Mouse (Mus musculus) forebrain, embryonic 14.5 days (tissue): ENCODE measurements around the gene Myo3b. TPM values are rescaled to one million over a fixed set of nuclear protein-coding genes. Genes with fewer than 3 reads are reported as not detected.
"Not testable (repeated sequence)": the region's sequence is repeated elsewhere in the genome, so short reads cannot be mapped to it uniquely, and the experiment has no call there.

Experiments
- ATAC-seq: fragments of 200-750 bp; cut with Nextera tagmentation; 2 replicates; pipeline ENCODE4 v1.8.0; 2017; ENCODE audit warnings: mild to moderate bottlenecking, moderate library complexity
- DNase-seq: peaks from one replicate; pipeline ENCODE4 v3.0.0-alpha.2; 2015; ENCODE audit warnings: low spot score
- H3K27ac ChIP-seq: fragments of 300-500 bp; sonication (generic); 2 replicates; pipeline ENCODE4 v1.5.1; 2014; ENCODE audit warnings: low read depth, mild to moderate bottlenecking, control low read depth, low read length, moderate library complexity
- H3K27me3 ChIP-seq: fragments of 300-500 bp; sonication (generic); replicated peaks from 2 replicates; pipeline ENCODE4 v1.6.1; 2014; ENCODE audit warnings: low read length, control low read depth, mixed read lengths; ENCODE audit not compliant: control insufficient read depth, insufficient read depth
- H3K36me3 ChIP-seq: fragments of 300-500 bp; sonication (generic); 2 replicates; pipeline ENCODE4 v1.6.1; 2014; ENCODE audit warnings: low read length, control low read depth; ENCODE audit not compliant: control insufficient read depth, insufficient read depth
- H3K4me1 ChIP-seq: fragments of 300-500 bp; sonication (generic); 2 replicates; pipeline ENCODE4 v1.6.1; 2014; ENCODE audit warnings: antibody characterized with exemption, low read length, control low read depth; ENCODE audit not compliant: control insufficient read depth, insufficient read depth
- H3K4me2 ChIP-seq: fragments of 300-500 bp; sonication (generic); 2 replicates; pipeline ENCODE4 v1.6.1; 2014; ENCODE audit warnings: mild to moderate bottlenecking, control low read depth, low read length
- H3K4me3 ChIP-seq: fragments of 300-500 bp; sonication (generic); 2 replicates; pipeline ENCODE4 v1.5.1; 2014; ENCODE audit warnings: low read depth, low read length, control low read depth
- H3K9ac ChIP-seq: fragments of 300-500 bp; sonication (generic); 2 replicates; pipeline ENCODE4 v1.6.1; 2014; ENCODE audit warnings: mild to moderate bottlenecking, low read length, control low read depth, moderate library complexity
- H3K9me3 ChIP-seq: fragments of 300-500 bp; sonication (generic); replicated peaks from 2 replicates; pipeline ENCODE4 v1.6.1; 2016; ENCODE audit warnings: low read length, control low read depth, mixed read lengths; ENCODE audit not compliant: control insufficient read depth
- WGBS: fragments of 180-500 bp; shearing (Covaris S2); extraction: QIAGEN DNeasy Blood & Tissue Kit; methylation state at CpG from one replicate; pipeline ENCODE4 v1.1.7; 2014; 5-methylcytosine and 5-hydroxymethylcytosine counted together
- polyA plus RNA-seq: library from polyadenylated mRNA; unstranded; fragments of >200 nt; fragmentation: Nextera tagmentation; extraction: Ambion mirVana; gene quantifications from 2 replicates; pipeline ENCODE4 v1.2.1, GENCODE M21; 2014

Gene Myo3b
- polyA plus RNA-seq, result 0.09 and 0.17 TPM in 2 replicates

DNA sequence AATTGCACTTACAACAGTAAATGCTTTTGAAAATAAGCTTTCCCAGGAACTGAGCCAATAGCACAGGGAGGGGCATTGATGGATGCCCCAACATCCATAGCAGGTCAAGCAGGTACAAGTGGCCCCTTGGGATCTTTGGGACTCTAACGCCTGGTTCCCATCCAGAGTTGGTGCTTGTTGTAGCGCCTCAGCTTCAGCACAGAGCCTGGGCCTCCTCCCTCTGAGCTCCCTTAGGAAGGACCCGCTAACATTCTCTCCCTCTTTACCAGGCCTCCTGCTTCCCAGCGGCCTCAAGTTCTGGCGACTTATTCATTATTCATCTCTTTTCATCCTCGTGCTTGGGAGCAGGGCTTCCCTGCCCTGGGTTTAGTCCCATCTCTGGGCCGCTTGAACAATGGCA is at the start of gene Myo3b:
Gene Myo3b, plus strand, starts transcription at position 375 of the 400 bp plus-strand sequence.
- no peak within 1 kb of the TSS for H3K27ac ChIP-seq
- H3K36me3 ChIP-seq, result no peaks in the 10 kb centered on the region
- H3K27me3 ChIP-seq, result no peaks in the 10 kb centered on the region
- 24% methylated on average over 7 of the region's 7 CpGs for WGBS
- H3K9ac ChIP-seq, result no peak within 1 kb of the TSS
- H3K9me3 ChIP-seq, result no peaks in the 10 kb centered on the region
- no peak within 1 kb of the TSS for H3K4me2 ChIP-seq
- DNase-seq (no peak), ATAC-seq (no peak)
- no peaks in the 10 kb centered on the region for H3K4me1 ChIP-seq
- no peak within 1 kb of the TSS for H3K4me3 ChIP-seq

DNA sequence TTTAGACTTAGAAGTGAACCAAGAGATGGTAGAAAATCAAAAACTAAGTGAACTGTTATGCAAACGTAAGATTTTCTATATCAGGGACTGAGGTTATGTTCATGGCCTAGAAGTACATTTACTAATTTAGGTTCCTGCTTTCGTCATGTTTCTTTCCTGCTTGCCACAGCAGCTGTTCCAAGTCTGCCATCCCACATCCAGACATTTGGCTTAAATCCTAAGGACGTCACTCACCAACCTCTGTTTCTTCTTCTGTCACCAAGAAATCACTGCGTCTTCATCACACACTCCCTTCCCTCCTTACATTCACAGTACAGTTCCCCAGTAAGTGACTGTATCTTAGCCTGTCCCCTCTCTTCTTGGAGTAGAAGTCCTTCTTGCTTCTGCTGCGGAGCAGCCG is 49.7 kb upstream of the Myo3b start:
- Histone ChIP-seq H3K27ac (no peak overlapping the region), H3K27me3 (no peaks in the 10 kb centered on the region)
- WGBS, result 90% methylated on average over 6 of the region's 6 CpGs

DNA sequence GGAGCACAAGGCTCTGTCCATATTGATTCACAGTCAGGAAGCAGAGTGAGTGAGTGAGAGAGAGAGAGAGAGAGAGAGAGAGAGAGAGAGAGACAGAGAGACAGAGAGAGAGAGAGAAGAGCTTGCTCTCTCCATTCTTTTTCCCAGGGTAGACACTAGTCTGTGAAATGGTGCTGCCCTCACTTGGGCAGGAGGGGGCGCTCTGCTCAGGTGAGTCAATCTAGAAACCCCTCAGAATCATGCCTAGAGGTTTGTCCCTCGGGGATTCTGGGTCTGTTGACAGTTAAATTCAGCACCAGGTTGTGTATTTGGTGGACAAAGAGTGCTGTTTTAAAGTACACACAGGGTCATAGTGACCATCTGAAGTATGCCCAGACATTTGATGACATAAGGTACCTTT is 48.3 kb upstream of the Myo3b start:
- H3K4me2 ChIP-seq, result no peak overlapping the region
- no peak overlapping the region for H3K4me3 ChIP-seq
- no peak overlapping the region for H3K9ac ChIP-seq
- H3K36me3 ChIP-seq, result peaks cover 38% of the 10 kb centered on the region
- no peak for ATAC-seq
- no peaks in the 10 kb centered on the region for H3K9me3 ChIP-seq
- WGBS, result 48% methylated on average over 2 of the region's 2 CpGs
- H3K27ac ChIP-seq, result no peak overlapping the region
- DNase-seq, result no peak
- H3K4me1 ChIP-seq, result no peaks in the 10 kb centered on the region
- H3K27me3 ChIP-seq, result no peaks in the 10 kb centered on the region

More for the DNA sequence above, 49.7 kb upstream of the Myo3b start:
- no peaks in the 10 kb centered on the region for H3K9me3 ChIP-seq
- H3K9ac ChIP-seq, result no peak overlapping the region
- no peak overlapping the region for H3K4me3 ChIP-seq
- ATAC-seq (no peak), DNase-seq (no peak)
- no peak overlapping the region for H3K4me2 ChIP-seq
- no peaks in the 10 kb centered on the region for H3K4me1 ChIP-seq
- peaks cover 45% of the 10 kb centered on the region for H3K36me3 ChIP-seq

DNA sequence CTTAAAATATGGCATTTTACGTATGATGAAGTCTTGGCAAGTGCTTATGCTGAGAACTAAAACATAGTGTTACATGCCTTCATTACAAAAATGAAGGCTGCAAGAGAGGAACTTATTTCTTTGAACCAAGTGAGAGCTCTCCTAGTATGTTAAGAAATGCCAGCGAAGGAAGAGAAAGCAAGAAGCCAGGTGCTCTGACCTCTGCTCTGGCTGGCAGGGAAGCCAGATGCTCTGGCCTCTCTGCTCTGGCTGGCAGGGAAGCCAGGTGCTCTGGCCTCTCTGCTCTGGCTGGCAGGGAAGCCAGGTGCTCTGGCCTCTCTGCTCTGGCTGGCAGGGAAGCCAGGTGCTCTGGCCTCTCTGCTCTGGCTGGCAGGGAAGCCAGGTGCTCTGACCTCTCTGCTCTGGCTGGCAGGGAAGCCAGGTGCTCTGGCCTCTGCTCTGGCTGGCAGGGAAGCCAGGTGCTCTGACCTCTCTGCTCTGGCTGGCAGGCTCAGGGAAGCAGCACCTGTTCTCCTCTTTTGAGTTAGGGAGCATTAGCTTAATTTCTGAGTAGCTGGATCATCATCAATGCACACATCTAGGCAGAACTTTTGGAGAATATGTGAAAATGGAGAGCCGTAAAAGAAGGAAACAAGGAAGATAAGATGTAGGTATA is 44.7 kb upstream of the Myo3b start:
- H3K27me3 ChIP-seq, DNase-seq, H3K4me1 ChIP-seq, H3K27ac ChIP-seq, H3K4me2 ChIP-seq, H3K9ac ChIP-seq, H3K4me3 ChIP-seq, ATAC-seq, H3K9me3 ChIP-seq: not testable (repeated sequence)
- 93% methylated on average over 3 of the region's 3 CpGs for WGBS
- H3K36me3 ChIP-seq, result peaks cover 41% of the 10 kb centered on the region

DNA sequence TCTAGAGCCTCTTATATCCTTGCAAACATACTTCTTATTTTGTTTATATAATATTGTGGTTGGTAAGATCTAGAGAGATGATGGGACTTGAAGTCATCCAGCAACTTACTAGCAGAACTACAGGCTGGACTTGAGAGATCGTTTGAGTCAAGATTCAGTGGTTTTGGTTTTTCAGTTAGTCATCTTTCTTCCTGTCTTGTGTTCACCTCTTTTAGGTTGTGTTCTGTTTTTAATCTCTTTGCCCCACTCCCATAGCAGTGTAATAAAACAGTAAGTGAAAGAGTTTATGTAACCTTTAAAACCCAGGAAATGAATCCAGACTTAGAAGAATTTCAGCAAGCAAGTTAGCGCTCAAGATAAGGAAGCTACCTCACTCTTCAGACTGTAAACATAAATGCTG is 44.1 kb upstream of the Myo3b start:
- Histone ChIP-seq H3K27me3 (no peaks in the 10 kb centered on the region), H3K27ac (no peak overlapping the region), H3K9me3 (no peaks in the 10 kb centered on the region), H3K4me2 (no peak overlapping the region), H3K9ac (no peak overlapping the region), H3K4me1 (no peaks in the 10 kb centered on the region), H3K36me3 (peaks cover 39% of the 10 kb centered on the region), H3K4me3 (no peak overlapping the region)
- ATAC-seq (no peak), DNase-seq (no peak)
- WGBS, result 91% methylated on average over 2 of the region's 2 CpGs

DNA sequence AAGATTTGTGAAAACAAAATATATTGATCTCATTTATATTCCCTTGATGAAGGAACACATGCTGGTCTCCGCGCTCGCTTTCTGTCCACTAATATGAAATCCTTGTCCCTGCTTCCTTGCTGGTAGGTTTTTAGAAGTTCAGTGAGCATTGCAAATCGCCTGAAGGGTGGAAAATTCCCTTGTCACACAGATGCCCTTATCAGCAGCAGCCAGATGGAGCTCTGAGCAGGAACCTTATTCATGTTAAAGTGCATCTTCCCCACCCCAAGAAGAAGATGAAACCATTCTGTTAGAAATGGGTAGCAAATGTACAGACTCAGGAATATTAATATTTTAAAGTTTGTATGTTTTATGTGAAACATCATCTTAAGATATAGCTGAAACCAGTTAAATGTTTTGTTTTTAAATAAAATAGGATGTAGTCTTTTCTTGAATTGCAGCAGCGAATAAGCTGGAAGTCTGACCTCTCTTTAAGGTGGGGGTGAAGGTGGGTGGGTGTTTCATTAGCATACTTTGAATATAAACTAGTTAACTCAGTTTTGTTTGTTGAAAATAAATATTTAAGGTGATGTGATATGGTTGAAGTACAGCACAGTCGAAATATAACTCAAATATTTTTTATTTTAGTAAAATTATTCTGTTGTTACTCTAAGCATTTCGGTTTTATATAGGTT is 39.7 kb upstream of the Myo3b start:
- no peak overlapping the region for H3K9ac ChIP-seq

DNA sequence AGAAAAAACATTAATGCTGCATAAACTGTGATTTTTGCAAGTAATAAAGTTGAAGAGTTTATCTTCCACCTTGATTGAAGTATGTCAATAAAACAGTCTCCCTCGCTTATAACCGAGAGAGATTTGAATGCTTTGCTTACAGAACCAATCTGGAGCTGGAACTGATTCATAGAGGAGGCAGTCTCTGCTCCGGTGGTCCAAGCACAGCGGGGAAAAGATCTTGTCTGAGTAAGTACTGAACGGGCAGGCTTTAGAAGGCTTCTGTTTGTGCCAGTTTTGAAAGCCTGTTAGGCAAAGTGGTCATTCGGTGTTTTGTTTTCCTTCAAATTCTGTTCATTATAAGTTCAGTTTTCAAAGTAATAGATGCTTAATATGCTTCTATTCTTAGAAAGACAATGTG is 38.6 kb upstream of the Myo3b start:
- Histone ChIP-seq H3K9ac (no peak overlapping the region), H3K27me3 (no peaks in the 10 kb centered on the region), H3K9me3 (no peaks in the 10 kb centered on the region), H3K27ac (no peak overlapping the region), H3K4me3 (no peak overlapping the region), H3K4me1 (no peaks in the 10 kb centered on the region), H3K36me3 (peaks cover 27% of the 10 kb centered on the region), H3K4me2 (no peak overlapping the region)
- no peak for ATAC-seq
- no peak for DNase-seq
- 84% methylated on average over 6 of the region's 6 CpGs for WGBS

More for the DNA sequence above, 39.7 kb upstream of the Myo3b start:
- peaks cover 25% of the 10 kb centered on the region for H3K36me3 ChIP-seq
- H3K27ac ChIP-seq, result no peak overlapping the region
- 89% methylated on average over 7 of the region's 7 CpGs for WGBS
- H3K4me3 ChIP-seq, result no peak overlapping the region
- no peak overlapping the region for H3K4me2 ChIP-seq
- H3K4me1 ChIP-seq, result no peaks in the 10 kb centered on the region
- DNase-seq (no peak), ATAC-seq (no peak)
- no peaks in the 10 kb centered on the region for H3K9me3 ChIP-seq
- no peaks in the 10 kb centered on the region for H3K27me3 ChIP-seq

DNA sequence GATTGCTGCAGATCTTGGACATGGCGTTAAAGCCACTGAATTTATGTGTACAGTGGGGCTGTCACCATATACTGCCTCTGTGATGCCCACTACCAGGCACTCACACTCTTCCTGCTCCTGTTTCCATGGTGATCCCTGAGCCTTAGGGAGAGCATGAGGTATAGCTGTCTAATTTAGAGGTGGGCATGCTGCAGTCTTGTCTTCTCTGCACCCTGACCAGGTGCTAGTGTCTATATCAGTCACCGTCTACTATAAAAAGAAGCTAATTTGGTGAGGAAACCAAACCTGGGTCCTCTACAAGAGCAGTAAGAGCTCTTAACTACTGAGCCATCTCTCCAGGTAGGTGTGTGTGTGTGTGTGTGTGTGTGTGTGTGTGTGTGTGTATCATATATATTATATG is 32.4 kb upstream of the Myo3b start:
- Histone ChIP-seq H3K9me3 (no peaks in the 10 kb centered on the region), H3K27me3 (no peaks in the 10 kb centered on the region), H3K4me3 (no peak overlapping the region), H3K9ac (no peak overlapping the region), H3K4me1 (no peaks in the 10 kb centered on the region), H3K4me2 (no peak overlapping the region), H3K36me3 (peaks cover 17% of the 10 kb centered on the region; the same call in 1 of the 2 replicates), H3K27ac (no peak overlapping the region)
- WGBS, result 98% methylated on average over 2 of the region's 2 CpGs
- DNase-seq (no peak), ATAC-seq (no peak)

DNA sequence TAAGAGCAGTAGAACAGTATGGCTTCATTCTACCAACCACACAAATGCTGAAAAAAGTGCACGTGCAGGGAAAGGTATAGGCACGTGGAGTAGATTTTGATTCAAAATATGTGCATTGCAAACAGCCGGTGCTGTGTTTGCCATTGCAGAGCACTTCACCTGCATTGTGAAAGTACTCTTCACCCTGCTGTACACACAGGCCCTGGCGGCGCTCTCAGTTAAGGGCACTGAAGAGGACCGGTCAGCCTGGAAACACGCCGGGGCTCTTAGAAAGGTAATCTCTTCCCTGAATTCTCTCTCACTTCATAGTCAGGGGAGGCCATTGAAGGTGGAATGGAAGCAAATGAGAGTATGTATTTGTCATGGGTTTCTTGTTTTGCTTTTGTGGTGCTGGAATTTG is 26.0 kb upstream of the Myo3b start:
- ATAC-seq, result no peak
- H3K9ac ChIP-seq, result no peak overlapping the region
- no peak overlapping the region for H3K4me2 ChIP-seq
- H3K36me3 ChIP-seq, result peaks cover 30% of the 10 kb centered on the region
- no peaks in the 10 kb centered on the region for H3K27me3 ChIP-seq
- no peak overlapping the region for H3K27ac ChIP-seq
- no peak overlapping the region for H3K4me3 ChIP-seq
- no peak for DNase-seq
- H3K4me1 ChIP-seq, result no peaks in the 10 kb centered on the region
- no peaks in the 10 kb centered on the region for H3K9me3 ChIP-seq
- WGBS, result 95% methylated on average over 8 of the region's 8 CpGs
